Mouse (Mus musculus) CD4-positive helper T cell, adult 2 months (primary cell): ENCODE measurements around the gene 0610012G03Rik.
"Not testable (repeated sequence)": the region's sequence is repeated elsewhere in the genome, so short reads cannot be mapped to it uniquely, and the experiment has no call there.

Source experiments
- DNase-seq: peaks from one replicate; pipeline ENCODE4 v3.0.0-alpha.2; 2012; ENCODE audit warnings: low read depth, missing footprints, low spot score

Gene 0610012G03Rik

DNA sequence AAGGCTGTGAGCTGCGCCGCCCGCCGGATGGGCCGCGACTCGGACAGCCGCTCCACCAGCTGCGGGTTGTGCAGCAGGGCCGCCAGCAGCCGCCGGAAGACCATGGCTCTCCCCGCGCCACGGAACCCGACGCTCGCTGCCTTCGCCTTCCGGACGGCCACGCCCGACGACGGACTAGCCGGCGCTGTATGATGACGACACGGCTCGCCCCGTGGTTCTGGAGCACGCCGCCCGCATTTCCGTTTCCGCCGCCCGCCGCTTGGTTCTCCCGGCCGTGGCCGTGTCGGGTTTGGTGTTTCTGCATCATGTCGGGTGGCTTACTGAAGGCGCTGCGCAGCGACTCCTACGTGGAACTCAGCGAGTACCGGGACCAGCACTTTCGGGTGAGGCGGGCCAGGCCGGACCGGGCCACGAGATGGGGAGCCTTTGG lies at the start of gene 0610012G03Rik, which contains the start of gene Ncbp2:
0610012G03Rik (minus strand) TSS at position 150 of the 430 bp plus-strand sequence.
Ncbp2 (plus strand) TSS at position 169 of the 430 bp plus-strand sequence.
- DNase-seq: peak; percentile 96

DNA sequence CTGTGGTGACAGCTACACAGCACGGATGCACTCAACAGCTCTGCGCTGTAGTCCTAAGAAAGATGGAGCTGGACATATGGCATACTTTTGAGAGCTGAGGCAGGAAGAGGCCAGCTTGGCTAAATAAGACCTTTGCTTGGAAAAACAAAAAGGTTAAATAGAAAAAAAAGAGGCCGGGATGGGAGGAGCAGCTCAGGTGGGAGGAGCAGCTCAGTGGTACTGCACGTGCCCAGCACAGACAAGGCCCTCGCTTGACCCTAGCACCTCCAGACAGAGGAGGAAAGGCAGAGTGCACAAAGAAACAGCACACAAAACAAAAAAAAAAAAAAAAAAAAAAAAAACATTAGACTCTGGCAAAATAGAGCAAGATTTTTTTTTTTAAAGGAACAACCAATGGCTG lies 48.1 kb upstream of the 0610012G03Rik start:
- DNase-seq: no peak

DNA sequence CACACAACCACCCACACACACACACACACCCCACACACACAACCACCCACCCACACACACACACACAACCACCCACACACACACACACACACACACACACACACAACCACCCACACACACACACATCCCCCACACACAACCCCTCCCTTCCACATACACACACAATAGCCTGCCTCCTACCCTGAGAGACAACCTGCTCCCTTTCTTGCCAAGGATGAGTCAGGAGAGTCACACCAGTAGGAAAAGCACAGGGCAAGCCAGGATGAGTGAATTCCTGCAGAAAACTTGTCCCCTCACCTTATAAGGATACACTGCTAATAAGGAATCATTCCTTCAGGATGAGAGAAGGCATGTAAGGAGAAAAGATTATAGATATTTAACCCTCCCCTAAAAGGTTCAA lies 45.7 kb upstream of the 0610012G03Rik start:
- DNase-seq: no peak

DNA sequence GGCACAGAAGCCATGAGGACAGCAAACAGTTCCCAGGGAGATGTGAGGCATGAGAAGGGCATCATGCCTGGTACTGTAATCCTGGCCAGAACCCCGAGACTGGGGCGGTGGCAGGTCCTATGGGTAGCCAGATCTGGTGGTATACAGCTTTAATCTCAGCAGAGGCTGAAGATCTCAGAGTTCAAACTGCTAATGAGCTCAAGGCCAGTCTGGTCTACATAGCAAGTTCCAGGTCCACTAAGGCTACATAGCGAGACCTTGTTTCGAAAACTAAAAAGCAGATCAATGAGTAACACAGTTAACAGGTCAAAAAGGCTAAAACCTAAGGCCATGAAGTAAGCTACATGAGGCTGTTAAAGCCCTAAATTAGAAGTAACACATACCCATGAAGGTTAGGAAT lies 44.9 kb upstream of the 0610012G03Rik start:
- no peak for DNase-seq

DNA sequence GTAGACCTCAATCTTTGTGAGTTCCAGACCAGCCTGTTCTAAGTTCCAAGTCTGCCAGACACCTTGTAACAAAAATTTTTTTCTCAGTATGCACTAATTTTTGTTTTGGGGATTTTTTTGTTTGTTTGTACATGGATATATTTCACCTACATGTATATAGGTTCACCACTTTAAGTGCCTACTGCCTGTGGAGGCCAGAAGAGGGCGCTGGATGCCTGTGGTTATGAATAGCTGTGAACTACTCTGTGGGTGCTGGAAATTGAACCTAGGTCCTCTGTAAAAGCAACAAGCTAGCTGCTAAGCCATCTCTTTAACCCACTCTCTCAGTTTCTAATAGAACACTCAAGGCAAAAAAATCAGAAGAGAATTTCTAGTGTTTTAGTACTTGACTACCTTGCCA lies 43.7 kb upstream of the 0610012G03Rik start:
- DNase-seq: peak; percentile 12

DNA sequence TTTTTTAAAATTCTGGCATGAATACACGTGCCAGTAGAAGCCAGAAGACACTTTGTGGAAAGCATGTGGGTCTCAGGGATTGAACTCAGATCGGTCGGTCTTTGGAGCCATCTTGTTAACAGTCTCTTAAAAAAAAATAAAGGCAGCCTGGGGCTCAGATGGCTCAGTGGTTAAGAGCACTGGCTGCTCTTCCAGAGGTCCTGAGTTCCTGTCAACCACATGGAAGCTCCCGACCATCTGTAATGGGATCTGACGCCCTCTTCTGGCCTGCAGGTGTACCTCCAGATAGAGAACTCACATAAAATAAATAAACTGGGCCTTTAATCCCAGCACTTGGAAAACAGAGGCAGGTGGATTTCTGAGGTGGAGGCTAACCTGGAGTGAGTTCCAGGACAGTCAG lies 32.7 kb upstream of the 0610012G03Rik start:
- DNase-seq: no peak

DNA sequence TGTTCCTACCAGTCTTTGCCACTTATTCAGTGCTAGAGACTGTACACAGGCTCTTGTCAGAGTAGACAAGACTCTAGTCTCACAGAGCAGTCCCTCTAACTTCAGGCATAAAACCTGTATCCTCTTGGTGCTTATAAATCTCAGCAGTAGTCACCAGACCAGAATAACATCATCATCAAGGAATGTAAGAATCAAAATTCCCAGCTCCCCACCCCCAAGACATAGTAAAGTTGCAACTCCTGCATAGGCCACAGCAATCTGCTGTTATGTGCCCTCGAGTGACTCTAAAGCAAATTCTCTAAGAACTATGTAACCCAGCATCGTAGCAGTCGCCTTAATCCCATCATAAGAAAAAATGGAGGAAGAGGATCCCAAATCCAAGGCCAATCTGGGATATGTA lies 31.2 kb upstream of the 0610012G03Rik start:
- no peak for DNase-seq

DNA sequence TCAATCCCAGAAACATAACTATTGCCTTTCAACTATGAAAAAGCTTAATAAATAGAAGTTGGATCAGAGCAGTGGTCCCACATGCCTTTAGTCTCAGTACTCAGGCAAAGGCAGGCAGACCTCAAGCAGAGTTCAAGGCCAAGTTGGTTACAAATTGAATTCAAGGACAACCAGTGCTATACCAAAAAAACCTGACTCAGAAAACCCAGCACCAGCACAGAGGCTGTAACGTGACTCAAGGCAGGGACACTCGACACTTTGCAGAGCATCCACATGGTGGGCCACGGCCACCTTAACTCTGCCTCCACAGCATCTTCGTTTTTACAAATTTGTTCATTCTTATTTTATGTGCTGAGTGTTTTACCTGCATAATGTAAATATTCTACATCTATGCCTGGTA lies 27.0 kb upstream of the 0610012G03Rik start:
- no peak for DNase-seq

DNA sequence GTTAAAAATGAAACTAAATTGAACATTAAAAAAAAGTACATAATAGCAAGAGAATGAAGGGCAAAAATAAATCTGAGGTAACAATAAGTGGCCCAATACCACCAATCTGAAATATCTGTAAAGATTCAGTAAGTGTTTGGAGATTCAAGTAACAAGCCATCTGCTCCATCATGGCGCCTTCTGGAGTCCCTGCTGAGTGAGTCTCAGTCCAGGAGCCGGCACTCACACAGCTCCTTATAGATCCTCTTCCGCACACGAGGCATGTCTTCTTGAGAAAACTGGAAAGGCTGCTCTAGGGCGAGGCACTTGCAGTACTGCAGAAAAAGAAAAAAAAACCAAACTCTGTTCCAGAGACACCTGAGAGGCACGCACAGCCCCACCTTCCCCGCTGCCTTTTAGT lies 14.9 kb upstream of the 0610012G03Rik start:
- DNase-seq: no peak

DNA sequence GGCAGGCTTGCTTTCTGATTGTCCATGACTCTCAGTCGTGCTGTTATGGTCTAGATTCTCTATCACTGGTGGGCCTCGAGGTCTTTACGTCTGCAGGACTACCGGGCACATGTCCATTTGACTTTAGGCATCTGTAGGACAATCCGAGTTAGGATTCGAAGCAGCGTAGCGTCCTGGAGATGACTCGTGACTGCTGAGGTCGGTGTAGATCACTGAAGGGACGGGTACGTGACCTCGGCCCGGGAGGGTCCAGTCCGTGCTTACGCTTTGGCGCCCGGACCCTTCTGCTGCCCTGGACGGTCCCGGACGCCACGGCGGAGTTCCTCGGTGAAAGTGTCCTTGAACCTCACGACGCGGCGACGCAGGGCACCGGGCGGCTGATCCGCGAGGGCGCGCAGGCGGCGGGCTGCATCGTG lies 385 bp downstream of the 0610012G03Rik start:
- no peak for DNase-seq

DNA sequence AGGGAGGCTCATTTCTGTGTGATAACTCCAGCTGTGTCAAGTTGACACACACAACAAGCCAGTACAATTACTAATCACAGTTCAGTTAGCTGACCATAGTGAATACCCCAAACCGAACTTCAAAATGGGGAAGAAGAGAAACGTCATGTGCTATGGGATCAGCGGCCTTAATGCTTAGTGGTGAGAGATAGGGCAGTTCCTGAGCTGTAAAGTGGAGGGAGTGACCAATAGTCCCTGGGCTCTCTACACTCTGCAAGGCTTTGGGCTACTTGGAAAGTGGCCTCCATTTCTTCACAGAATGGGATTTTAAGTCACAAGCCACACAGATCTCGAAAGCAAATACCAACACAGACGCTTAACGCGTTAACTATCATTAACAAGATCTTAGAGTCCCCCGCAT lies 961 bp downstream of the 0610012G03Rik start:
- no peak for DNase-seq

DNA sequence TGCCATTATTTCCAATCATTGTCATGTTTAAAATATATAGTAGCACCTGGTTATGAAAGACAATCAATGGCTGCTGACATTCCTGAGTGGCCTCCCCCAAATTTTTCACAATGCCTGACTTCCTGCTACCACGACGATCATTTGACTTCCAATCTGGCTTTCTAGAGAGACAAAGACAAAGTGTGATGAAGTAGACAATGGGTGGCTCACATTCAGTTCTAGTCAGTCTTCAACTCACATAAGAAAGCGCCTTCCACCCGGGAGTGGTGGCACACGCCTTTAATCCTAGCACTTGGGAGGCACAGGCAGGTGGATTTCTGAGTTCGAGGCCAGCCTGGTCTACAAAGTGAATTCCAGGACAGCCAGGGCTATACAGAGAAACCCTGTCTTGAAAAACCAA lies 2.3 kb downstream of the 0610012G03Rik start:
- not testable (repeated sequence) for DNase-seq

DNA sequence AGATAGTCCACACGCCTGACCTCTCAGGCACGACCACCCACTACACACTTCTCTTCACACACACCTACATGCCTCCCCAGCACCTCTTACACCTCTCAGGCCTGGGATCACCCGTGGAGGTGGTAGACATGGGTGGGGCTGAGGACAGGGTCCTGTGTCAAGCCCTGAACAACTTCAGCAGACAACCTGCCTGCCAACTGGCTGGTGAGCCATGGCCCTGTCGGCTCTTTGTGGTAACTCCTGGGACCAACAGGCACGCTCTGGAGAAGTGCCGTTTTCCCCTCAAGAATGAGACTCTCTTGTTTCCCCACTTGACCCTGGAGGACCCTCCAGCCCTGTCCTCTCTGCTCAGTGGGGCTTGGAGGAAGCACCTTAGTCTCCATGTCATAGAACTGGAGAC lies 2.9 kb downstream of the 0610012G03Rik start:
- DNase-seq: no peak

DNA sequence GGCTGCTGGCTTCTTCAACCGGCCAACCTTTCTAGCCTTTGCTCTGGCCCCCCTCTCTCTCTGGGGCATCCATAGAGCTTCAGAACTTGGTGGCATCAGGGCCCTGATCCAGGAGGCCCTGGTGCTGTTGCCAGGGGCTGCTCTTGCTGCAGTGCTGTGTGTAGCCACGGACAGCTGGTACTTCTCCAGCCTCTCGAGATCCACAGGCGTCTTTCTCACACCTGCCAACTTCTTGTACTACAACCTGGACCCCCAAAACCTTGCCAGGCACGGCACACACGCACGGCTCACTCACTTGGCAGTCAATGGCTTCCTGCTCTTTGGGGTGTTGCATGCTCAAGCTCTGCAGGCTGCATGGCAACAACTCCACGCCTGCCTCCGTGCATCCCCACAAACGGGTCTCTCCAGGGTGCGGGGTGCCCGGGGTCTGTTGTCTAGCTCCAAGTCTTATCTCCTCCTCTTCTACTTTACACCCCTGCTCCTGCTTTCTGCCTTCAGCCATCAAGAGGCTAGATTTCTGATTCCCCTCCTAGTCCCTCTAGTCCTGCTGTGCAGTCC lies 3.5 kb downstream of the 0610012G03Rik start:
- no peak for DNase-seq

DNA sequence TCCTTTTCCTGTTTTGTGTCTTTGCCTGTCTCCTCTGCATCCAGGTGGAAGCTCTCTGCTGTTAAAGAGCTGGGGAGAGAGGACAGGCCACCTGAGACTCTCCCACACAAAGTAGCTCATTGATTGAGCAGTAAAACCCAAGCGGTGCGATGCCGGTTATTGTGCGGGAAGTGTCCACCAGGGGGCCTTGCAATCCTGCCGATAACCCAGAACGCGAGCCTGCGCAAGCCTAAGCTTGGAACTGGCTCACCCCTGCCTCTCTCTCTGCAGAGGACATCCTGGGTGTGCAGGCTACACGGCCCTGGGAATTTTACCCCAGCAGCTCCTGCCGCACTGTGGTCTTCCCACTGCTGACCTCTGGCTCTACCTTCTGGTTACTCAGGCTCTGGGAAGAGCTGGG lies 4.3 kb downstream of the 0610012G03Rik start:
- peak; percentile 76 for DNase-seq

DNA sequence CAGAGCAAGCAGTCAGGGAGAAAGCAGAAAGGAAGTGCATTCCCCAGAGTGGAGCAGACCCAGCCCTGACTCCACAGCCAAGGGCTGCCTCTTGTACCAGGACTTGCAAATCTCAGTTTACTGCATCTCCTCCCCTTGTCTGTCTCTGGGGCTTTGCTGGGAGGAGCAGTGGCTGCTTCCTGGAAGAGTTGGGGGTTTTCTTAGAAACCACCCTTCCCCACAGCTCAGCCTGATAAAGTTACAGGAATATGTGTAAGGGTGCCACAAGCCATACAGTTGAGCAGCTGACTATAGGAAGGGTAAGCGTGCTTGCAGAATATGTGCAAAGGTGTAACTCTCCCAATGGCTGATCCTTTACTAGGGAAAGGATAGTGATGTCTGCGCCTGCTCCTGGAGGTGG lies 7.7 kb downstream of the 0610012G03Rik start:
- DNase-seq: no peak

DNA sequence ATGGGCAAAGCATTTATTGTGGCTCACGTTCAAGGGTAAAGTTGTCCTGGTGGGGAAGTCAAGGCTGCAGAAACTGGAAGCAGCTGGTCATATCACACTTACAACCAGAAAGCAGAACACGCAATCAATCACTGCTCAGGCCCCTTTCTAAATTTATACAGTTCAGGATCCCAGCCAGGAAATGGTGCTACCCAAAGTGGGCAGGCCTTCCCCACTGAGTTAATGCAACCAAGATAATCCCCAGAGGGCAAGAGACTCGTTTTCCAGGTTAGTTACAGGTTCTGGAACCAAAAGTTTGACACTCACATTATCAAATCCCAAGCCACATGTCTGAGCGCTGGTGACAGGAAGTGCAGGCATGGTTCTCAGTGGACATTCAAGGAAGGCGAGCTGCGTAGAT lies 9.4 kb downstream of the 0610012G03Rik start:
- DNase-seq: no peak

DNA sequence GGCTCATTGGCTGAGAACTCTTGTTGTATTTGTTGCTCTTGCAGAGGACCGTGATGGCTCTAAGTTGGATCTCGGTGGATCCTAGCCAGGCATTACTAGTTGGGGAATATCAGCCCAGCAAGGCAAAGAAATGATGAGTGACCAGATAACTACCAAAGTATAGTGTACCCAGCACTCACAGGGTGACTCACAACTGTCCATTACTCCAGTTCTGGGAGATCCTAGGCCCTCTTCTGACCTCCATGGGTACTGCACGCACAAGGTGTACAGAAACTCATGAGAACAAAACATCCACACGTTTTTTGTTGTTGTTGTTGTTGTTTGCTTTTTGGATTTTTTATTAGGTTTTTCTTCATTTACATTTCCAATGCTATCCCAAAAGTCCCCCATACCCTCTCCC lies 11.7 kb downstream of the 0610012G03Rik start:
- DNase-seq: no peak

DNA sequence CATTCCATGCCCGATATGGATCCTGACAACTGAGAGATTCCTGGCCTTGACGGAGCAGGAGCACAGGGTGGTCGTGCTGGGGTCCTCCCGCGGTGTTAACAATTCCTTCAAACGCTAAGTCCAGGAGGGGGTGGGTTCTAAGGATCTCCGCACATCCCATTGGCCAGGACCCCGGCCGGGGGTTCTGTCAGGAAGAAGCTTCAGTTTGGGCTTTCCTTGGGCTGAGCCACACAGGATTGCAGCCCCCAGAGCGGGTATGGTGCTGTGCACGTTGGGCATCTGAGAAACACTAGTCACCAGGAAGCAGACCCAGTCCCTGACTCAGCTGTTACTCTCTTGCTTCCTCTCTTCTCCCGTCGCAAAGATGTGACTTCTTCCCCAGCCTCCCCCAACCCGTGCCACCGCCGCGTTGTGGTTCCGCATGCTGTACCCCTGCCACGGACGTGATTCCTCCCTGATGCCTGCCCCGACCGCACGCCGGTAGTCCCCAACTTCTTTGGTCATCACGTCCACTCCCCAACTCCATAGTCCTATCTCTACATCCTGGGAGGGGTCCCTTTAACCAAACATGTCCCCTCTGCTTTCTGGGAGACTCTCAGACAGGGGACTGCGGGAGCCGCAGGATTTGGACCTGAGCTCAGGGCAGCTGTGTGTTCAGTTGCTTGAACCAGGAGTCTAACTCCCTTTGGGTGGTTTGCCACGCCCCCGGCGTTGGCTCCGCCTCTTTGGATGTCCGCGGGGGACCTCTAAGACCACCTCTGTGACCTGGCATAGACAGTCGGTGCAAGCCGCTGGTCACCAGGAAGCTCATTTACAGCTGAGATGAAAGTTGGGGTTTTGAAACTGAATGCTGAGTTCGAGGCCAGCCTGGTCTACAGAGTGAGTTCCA lies 13.0 kb downstream of the 0610012G03Rik start:
- DNase-seq: peak; percentile 22

DNA sequence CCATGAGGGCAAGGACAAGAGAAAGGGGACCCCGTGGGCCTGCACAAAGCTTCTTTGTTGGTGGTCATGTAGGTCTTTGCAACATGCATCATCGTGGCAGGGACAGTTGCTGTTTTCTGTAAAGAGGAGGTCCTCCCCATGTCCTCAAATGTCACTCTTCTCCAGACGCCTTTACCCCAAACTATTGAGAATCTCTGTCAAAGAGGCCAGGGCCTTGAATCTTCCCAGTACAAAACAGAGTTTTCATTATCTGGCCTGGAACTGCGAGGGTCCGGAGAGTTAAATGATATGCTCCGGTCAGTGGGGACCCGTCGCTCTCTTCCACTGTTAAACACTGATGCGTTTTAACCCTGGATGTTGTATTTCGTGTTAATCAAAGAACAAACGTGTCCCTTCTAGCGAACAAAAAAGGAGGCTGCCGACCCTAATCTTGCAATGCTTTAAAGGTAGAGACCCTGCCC lies 13.7 kb downstream of the 0610012G03Rik start:
- no peak for DNase-seq

DNA sequence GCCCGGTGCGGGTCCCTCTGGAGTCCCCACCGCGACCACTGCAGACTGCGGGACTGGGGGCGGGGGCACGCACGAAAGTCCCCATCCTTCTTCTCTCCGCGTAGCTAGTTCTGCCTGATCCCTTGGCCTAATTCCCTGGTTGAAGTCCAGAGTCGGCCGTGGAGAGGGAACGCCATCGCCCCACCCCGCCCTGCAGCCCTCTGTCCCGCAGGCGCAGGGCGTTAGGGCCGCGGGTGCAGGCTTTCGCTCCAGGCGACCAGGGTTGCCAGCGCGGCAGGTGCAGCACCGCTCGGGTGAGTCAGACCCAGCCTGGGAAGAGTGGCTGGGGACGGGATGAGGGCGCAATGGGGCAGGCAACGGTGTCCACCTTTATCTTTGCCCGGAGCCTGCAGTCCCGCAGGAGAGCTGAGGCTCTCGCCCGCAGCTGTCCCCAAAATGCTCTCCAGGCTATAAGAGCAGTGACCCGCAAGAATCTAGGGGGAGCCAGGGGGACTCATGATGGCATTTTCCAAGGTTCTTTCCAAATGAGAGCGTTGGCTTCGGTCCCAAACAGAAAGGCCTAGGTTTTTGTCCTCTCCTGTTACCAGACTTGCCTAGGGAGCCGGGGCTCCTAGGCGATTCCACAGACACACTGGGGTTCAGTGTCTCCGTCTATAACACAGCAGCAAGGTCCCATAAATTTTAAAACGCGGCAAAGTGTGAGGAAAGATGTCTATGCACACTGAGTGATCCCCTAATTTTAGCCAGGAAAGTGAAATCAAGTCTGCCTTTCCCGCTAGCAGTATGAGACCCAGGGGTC lies 14.3 kb downstream of the 0610012G03Rik start, which contains the start of gene Pigz:
Pigz (plus strand) TSS at position 101 of the 799 bp plus-strand sequence.
- no peak for DNase-seq
